Mouse (Mus musculus): ENCODE data around the gene Zfp524. TPM values are rescaled to one million over a fixed set of nuclear protein-coding genes. Genes with fewer than 3 reads are reported as not detected.
A peak's percentile ranks its signal among the peaks of the same experiment; 100 is the strongest.

Gene Zfp524
- total and polyA plus RNA-seq, 2 experiments from 2014 or later = 3.5 to 7.3 TPM

- H3K4me3 ChIP-seq (ENCODE audit: low read depth, low read length) = no peak overlapping the region
- no peak overlapping the region for H3K4me2 ChIP-seq (ENCODE audit: low read depth, low read length, poor library complexity, severe bottlenecking)
- no peaks in the 10 kb centered on the region for H3K36me3 ChIP-seq (ENCODE audit: insufficient read depth, low read length)
- DNase-seq (ENCODE audit: low spot score) = no peak
- H3K9me3 ChIP-seq (ENCODE audit: low read length) = no peaks in the 10 kb centered on the region
- 67% methylated on average over 4 of the region's 4 CpGs for WGBS
- H3K9ac ChIP-seq (replicated peaks; ENCODE audit: low read length, poor library complexity, severe bottlenecking) = no peak overlapping the region
- H3K27me3 ChIP-seq (ENCODE audit: insufficient read depth, low read length) = no peaks in the 10 kb centered on the region
- no peaks in the 10 kb centered on the region for H3K4me1 ChIP-seq (ENCODE audit: insufficient read depth, low read length)
- TF ChIP-seq CTCF (IDR thresholded peaks at IDR 0.05) = no peak
- H3K27ac ChIP-seq (ENCODE audit: low read depth, low read length) = no peak overlapping the region
- ATAC-seq (ENCODE audit: low FRiP score) = no peak
These were observed 38.8 kb upstream of the Zfp524 start for GRCm38 (mm10) chr7:4975455-4975854.

GRCm38 (mm10) chr7:4976832-4977231, 37.4 kb upstream of the Zfp524 start:
- no peaks in the 10 kb centered on the region for H3K9me3 ChIP-seq (ENCODE audit: low read length)
- H3K4me2 ChIP-seq (ENCODE audit: low read depth, low read length, poor library complexity, severe bottlenecking) = no peak overlapping the region
- no peaks in the 10 kb centered on the region for H3K4me1 ChIP-seq (ENCODE audit: insufficient read depth, low read length)
- TF ChIP-seq CTCF (IDR thresholded peaks at IDR 0.05) = 0 out of 2 replicates have a peak, but pooled peaks have one; percentile 15
- H3K27ac ChIP-seq (ENCODE audit: low read depth, low read length) = no peak overlapping the region
- whole genome bisulfite sequencing = 90% methylated on average over 7 of the region's 7 CpGs
- no peak for DNase-seq (ENCODE audit: low spot score)
- H3K27me3 ChIP-seq (ENCODE audit: insufficient read depth, low read length) = no peaks in the 10 kb centered on the region
- no peak overlapping the region for H3K9ac ChIP-seq (replicated peaks; ENCODE audit: low read length, poor library complexity, severe bottlenecking)
- ATAC-seq (ENCODE audit: low FRiP score) = no peak
- H3K4me3 ChIP-seq (ENCODE audit: low read depth, low read length) = no peak overlapping the region
- no peaks in the 10 kb centered on the region for H3K36me3 ChIP-seq (ENCODE audit: insufficient read depth, low read length)

- no peak overlapping the region for H3K4me3 ChIP-seq (ENCODE audit: low read depth, low read length)
- H3K9me3 ChIP-seq (ENCODE audit: low read length) = no peaks in the 10 kb centered on the region
- no peaks in the 10 kb centered on the region for H3K27me3 ChIP-seq (ENCODE audit: insufficient read depth, low read length)
- no peak overlapping the region for H3K9ac ChIP-seq (replicated peaks; ENCODE audit: low read length, poor library complexity, severe bottlenecking)
- 73% methylated on average over 2 of the region's 2 CpGs for WGBS
- no peak for DNase-seq (ENCODE audit: low spot score)
- H3K4me2 ChIP-seq (ENCODE audit: low read depth, low read length, poor library complexity, severe bottlenecking) = no peak overlapping the region
- no peak overlapping the region for H3K27ac ChIP-seq (ENCODE audit: low read depth, low read length)
- peaks cover 12% of the 10 kb centered on the region for H3K36me3 ChIP-seq (ENCODE audit: insufficient read depth, low read length)
- ATAC-seq (ENCODE audit: low FRiP score) = no peak
- TF ChIP-seq CTCF (IDR thresholded peaks at IDR 0.05) = no peak
- H3K4me1 ChIP-seq (ENCODE audit: insufficient read depth, low read length) = no peaks in the 10 kb centered on the region
These were observed 26.0 kb upstream of the Zfp524 start for GRCm38 (mm10) chr7:4988250-4988649.

- H3K9me3 ChIP-seq (ENCODE audit: low read length) = no peaks in the 10 kb centered on the region
- H3K27ac ChIP-seq (ENCODE audit: low read depth, low read length) = no peak overlapping the region
- no peaks in the 10 kb centered on the region for H3K27me3 ChIP-seq (ENCODE audit: insufficient read depth, low read length)
- H3K4me3 ChIP-seq (ENCODE audit: low read depth, low read length) = peak overlapping the region; percentile 12; the same call in 1 of the 2 replicates
- peaks cover 14% of the 10 kb centered on the region for H3K4me1 ChIP-seq (ENCODE audit: insufficient read depth, low read length)
- H3K4me2 ChIP-seq (ENCODE audit: low read depth, low read length, poor library complexity, severe bottlenecking) = peak overlapping the region; percentile 91; the same call in 1 of the 2 replicates
- ATAC-seq (ENCODE audit: low FRiP score) (no peak), DNase-seq (ENCODE audit: low spot score) (no peak)
- no peak overlapping the region for H3K9ac ChIP-seq (replicated peaks; ENCODE audit: low read length, poor library complexity, severe bottlenecking)
- no peak for TF ChIP-seq CTCF (IDR thresholded peaks at IDR 0.05)
- 41% methylated on average over 51 of the region's 55 CpGs for WGBS
- H3K36me3 ChIP-seq (ENCODE audit: insufficient read depth, low read length) = peaks cover 17% of the 10 kb centered on the region
These were observed 20.7 kb upstream of the Zfp524 start for GRCm38 (mm10) chr7:4993347-4993998.

GRCm38 (mm10) chr7:4993999-4994788, 20.0 kb upstream of the Zfp524 start:
- 60% methylated on average over 53 of the region's 59 CpGs for WGBS
- Histone ChIP-seq H3K9me3 (ENCODE audit: low read length) (no peaks in the 10 kb centered on the region), H3K27ac (ENCODE audit: low read depth, low read length) (no peak overlapping the region), H3K27me3 (ENCODE audit: insufficient read depth, low read length) (no peaks in the 10 kb centered on the region), H3K4me3 (ENCODE audit: low read depth, low read length) (peak overlapping the region; percentile 84; the same call in 1 of the 2 replicates), H3K36me3 (ENCODE audit: insufficient read depth, low read length) (peaks cover 17% of the 10 kb centered on the region), H3K9ac (replicated peaks; ENCODE audit: low read length, poor library complexity, severe bottlenecking) (no peak overlapping the region; the same call in 1 of the 2 replicates), H3K4me1 (ENCODE audit: insufficient read depth, low read length) (peaks cover 14% of the 10 kb centered on the region), H3K4me2 (ENCODE audit: low read depth, low read length, poor library complexity, severe bottlenecking) (peak overlapping the region; percentile 91)
- no peak for DNase-seq (ENCODE audit: low spot score)
- TF ChIP-seq CTCF (IDR thresholded peaks at IDR 0.05) = no peak
- ATAC-seq (ENCODE audit: low FRiP score) = no peak

Data from midbrain, postnatal 0 days (tissue).